Mouse (Mus musculus) embryonic facial prominence, embryonic 11.5 days (tissue): ENCODE data around the gene Trim11. TPM values are rescaled to one million over a fixed set of nuclear protein-coding genes. Genes with fewer than 3 reads are reported as not detected.

Experiments used
- ATAC-seq: fragments of 200-750 bp; cut with Nextera tagmentation; replicated peaks from 2 replicates; pipeline ENCODE4 v1.8.0; 2017; ENCODE audit warnings: low read depth; ENCODE audit not compliant: insufficient number of reproducible peaks, low FRiP score, low TSS enrichment
- DNase-seq: peaks from one replicate; pipeline ENCODE4 v3.0.0-alpha.2; 2015; ENCODE audit warnings: low spot score
- H3K27ac ChIP-seq: fragments of 300-500 bp; sonication (generic); replicated peaks from 2 replicates; pipeline ENCODE4 v1.5.1; 2014; ENCODE audit warnings: mild to moderate bottlenecking, low read depth, low read length, control low read depth
- H3K27me3 ChIP-seq: fragments of 300-500 bp; sonication (generic); 2 replicates; pipeline ENCODE4 v1.6.1; 2014; ENCODE audit warnings: mild to moderate bottlenecking, low read length, moderate library complexity, mixed read lengths; ENCODE audit not compliant: control insufficient read depth, insufficient read depth
- H3K36me3 ChIP-seq: fragments of 300-500 bp; sonication (generic); replicated peaks from 2 replicates; pipeline ENCODE4 v1.6.1; 2014; ENCODE audit warnings: low read depth, mild to moderate bottlenecking, low read length, moderate library complexity, mixed read lengths; ENCODE audit not compliant: control insufficient read depth, insufficient read depth
- H3K4me1 ChIP-seq: fragments of 300-500 bp; sonication (generic); 2 replicates; pipeline ENCODE4 v1.6.1; 2014; ENCODE audit warnings: low read length, mixed read lengths; ENCODE audit not compliant: control insufficient read depth, insufficient read depth
- H3K4me2 ChIP-seq: fragments of 300-500 bp; sonication (generic); 2 replicates; pipeline ENCODE4 v1.6.1; 2014; ENCODE audit warnings: low read depth, mild to moderate bottlenecking, control low read depth, low read length, moderate library complexity
- H3K4me3 ChIP-seq: fragments of 300-500 bp; sonication (generic); 2 replicates; pipeline ENCODE4 v1.5.1; 2014; ENCODE audit warnings: low read depth, low read length, control low read depth
- H3K9ac ChIP-seq: fragments of 300-500 bp; sonication (generic); replicated peaks from 2 replicates; pipeline ENCODE4 v1.6.1; 2014; ENCODE audit warnings: mild to moderate bottlenecking, control low read depth, low read length
- H3K9me3 ChIP-seq: fragments of 300-500 bp; sonication (generic); replicated peaks from 2 replicates; pipeline ENCODE4 v1.6.1; 2016; ENCODE audit warnings: mild to moderate bottlenecking, low read length, inconsistent platforms, mixed read lengths; ENCODE audit not compliant: control insufficient read depth
- WGBS: fragments of 180-500 bp; shearing (Covaris S2); extraction: QIAGEN DNeasy Blood & Tissue Kit; methylation state at CpG from one replicate; pipeline ENCODE4 v1.1.7; 2014; 5-methylcytosine and 5-hydroxymethylcytosine counted together
- polyA plus RNA-seq: library from polyadenylated mRNA; unstranded; fragments of >200 nt; fragmentation: Nextera tagmentation; extraction: Ambion mirVana; gene quantifications from 2 replicates; pipeline ENCODE4 v1.2.1, GENCODE M21; 2014

Trim11 gene
- polyA plus RNA-seq, 1 experiment from 2014 or later, result 15.0 TPM

DNA sequence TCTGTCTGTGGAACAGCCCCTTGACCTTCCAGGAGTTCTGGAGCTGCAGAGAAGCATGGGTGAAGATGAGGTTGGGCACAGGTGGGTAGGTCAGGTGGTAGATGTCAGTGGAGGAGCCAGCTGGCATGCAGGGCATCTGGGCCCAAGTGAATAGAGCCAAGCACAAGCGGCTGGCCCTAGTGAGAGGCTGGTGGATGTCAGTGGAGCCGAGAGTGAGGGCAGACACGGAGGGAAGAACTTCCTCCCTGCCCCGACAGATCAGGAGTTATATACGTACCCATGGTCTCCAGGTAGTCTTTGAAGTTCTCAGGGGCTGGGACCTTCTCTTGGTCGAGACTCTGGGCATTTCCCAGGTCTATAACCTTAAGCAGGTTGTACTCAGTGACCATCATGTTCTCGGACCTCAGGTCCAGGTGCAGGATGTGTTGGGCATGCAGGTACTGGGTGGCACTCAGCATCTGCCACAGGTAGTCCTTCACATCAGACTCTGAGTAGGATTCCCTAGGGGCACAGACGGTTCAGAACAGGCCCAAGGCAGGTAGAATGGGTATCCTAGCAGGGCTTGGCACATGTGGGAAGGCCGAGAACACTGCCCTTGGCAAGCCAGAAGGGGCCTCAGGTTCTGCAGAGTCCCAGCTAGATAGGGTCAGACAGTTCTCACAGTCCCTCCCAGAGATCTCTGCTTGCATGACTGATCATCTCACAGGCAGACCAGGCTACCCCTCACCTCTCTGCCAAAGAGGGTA lies 17.3 kb downstream of the Trim11 start:
- Histone ChIP-seq H3K4me3 (no peak overlapping the region), H3K9me3 (no peaks in the 10 kb centered on the region), H3K4me2 (no peak overlapping the region), H3K27me3 (peaks cover 3% of the 10 kb centered on the region; the same call in 1 of the 2 replicates), H3K9ac (no peak overlapping the region), H3K27ac (no peak overlapping the region), H3K4me1 (no peaks in the 10 kb centered on the region), H3K36me3 (no peaks in the 10 kb centered on the region)
- ATAC-seq (no peak), DNase-seq (no peak)
- WGBS, result 76% methylated on average over 9 of the region's 9 CpGs

DNA sequence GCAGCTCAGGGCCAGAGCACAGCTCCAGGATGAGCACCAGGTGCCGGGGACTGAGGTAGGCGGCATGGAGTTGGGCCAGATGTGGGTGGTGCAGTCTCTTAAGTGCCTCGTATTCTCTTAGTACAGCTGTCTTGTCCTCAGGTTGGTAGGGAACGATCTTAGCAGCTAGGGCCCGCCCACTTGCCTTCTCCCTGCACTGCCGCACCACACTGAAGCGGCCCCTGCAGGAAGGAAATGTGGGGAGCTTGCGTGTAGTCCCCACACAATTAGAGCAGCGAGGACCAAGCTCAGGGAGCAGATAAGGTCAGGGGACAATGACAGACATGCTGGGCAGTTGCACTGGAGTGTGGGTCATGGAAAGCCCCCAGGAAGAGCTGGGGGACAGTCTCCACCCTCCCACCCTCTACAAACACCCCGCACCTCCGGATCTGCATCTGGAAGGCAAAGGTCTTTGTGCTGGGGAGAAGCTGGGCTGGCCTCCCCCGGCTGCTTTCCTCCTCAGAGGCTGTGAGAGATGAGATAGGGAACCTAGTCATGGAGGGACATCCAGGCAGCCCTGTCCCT lies 18.0 kb downstream of the Trim11 start:
- WGBS, result 54% methylated on average over 12 of the region's 12 CpGs
- ATAC-seq, result no peak

DNA sequence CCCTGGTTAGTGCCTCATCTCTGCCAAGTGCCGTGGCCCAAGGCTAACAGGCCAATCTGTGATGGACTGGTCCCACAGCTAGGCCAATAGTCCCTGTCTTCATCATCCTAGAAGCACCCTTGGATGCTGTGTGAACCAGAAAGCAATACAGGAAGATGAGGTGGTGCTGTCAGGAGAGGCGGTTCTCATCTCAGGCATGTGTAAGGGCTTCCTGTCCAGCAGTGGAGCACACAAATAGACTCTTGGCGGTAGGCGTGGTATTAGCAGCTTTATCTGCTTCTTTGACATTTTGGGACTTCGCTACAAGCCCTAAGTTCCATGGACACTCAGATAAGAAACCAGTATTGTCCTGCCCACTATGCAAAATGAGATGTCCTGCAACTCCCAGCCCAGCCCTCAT lies 19.6 kb downstream of the Trim11 start:
- Histone ChIP-seq H3K27me3 (peaks cover 3% of the 10 kb centered on the region; the same call in 1 of the 2 replicates), H3K9me3 (no peaks in the 10 kb centered on the region)

More for the DNA sequence above, 18.0 kb downstream of the Trim11 start:
- H3K27ac ChIP-seq, result no peak overlapping the region
- H3K9me3 ChIP-seq, result no peaks in the 10 kb centered on the region
- no peak overlapping the region for H3K4me3 ChIP-seq
- H3K4me1 ChIP-seq, result no peaks in the 10 kb centered on the region
- H3K27me3 ChIP-seq, result peaks cover 3% of the 10 kb centered on the region; the same call in 1 of the 2 replicates
- no peak overlapping the region for H3K4me2 ChIP-seq
- no peak overlapping the region for H3K9ac ChIP-seq
- no peaks in the 10 kb centered on the region for H3K36me3 ChIP-seq
- DNase-seq, result no peak

DNA sequence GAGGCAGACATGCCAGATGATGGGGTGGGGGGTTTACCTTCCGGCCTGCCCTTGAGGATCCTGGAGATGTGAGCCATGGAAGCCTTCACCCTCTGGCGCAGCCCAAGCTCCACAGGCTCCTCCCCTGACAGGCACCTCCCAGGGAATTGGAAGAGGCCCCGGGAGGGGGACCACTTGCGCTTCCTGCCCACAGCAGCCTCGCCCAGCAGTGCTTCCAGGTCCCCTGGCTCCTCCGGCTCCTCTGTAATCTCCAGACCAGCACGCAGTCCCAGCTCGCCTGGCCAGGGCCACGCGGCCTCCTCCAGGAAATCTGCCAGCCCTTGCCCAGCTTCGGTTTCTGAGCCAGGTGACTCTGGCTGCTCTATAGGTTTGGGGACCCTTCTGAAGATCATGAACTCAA lies 21.3 kb downstream of the Trim11 start:
- no peaks in the 10 kb centered on the region for H3K9me3 ChIP-seq
- no peak overlapping the region for H3K27ac ChIP-seq
- H3K4me2 ChIP-seq, result no peak overlapping the region
- no peaks in the 10 kb centered on the region for H3K36me3 ChIP-seq
- no peaks in the 10 kb centered on the region for H3K4me1 ChIP-seq
- DNase-seq, result no peak
- no peak for ATAC-seq
- no peak overlapping the region for H3K9ac ChIP-seq
- H3K4me3 ChIP-seq, result no peak overlapping the region
- no peaks in the 10 kb centered on the region; the same call in 1 of the 2 replicates for H3K27me3 ChIP-seq
- 59% methylated on average over 11 of the region's 11 CpGs for WGBS

More for the DNA sequence above, 19.6 kb downstream of the Trim11 start:
- Histone ChIP-seq H3K4me1 (no peaks in the 10 kb centered on the region), H3K9ac (no peak overlapping the region), H3K4me3 (no peak overlapping the region), H3K36me3 (no peaks in the 10 kb centered on the region), H3K4me2 (no peak overlapping the region), H3K27ac (no peak overlapping the region)
- DNase-seq (no peak), ATAC-seq (no peak)
- 80% methylated on average over 5 of the region's 5 CpGs for WGBS

DNA sequence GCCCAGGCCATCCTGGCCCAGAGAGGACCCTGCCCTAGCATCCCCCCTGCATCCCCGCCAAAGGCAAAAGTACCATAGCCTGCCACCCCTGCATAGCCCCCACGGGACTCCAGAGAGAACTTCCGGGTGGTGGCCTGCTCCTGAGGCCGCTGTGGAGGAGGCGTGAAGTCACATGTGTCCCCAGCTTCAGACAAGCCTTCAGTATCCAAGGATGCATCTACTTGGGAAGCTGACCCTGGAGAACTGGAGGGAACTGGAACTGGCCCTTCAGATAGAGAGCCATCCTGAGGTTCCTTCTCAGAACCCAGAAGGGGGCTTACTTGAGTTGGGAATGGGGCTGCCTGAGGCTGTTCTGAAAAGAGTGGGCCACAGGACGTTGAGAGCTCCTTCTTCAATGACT lies 21.9 kb downstream of the Trim11 start:
- ATAC-seq (no peak), DNase-seq (no peak)
- H3K9ac ChIP-seq, result no peak overlapping the region
- no peaks in the 10 kb centered on the region for H3K4me1 ChIP-seq
- no peaks in the 10 kb centered on the region for H3K9me3 ChIP-seq
- H3K4me3 ChIP-seq, result no peak overlapping the region
- H3K36me3 ChIP-seq, result no peaks in the 10 kb centered on the region
- 73% methylated on average over 6 of the region's 6 CpGs for WGBS
- H3K27me3 ChIP-seq, result no peaks in the 10 kb centered on the region; the same call in 1 of the 2 replicates
- no peak overlapping the region for H3K27ac ChIP-seq
- no peak overlapping the region for H3K4me2 ChIP-seq

GRCm38 (mm10) chr11:59000635-59001034 lies 22.7 kb downstream of the Trim11 start:
- no peaks in the 10 kb centered on the region for H3K36me3 ChIP-seq
- H3K27me3 ChIP-seq, result no peaks in the 10 kb centered on the region; the same call in 1 of the 2 replicates
- no peaks in the 10 kb centered on the region for H3K4me1 ChIP-seq
- no peak for ATAC-seq
- no peaks in the 10 kb centered on the region for H3K9me3 ChIP-seq
- H3K4me2 ChIP-seq, result no peak overlapping the region
- H3K4me3 ChIP-seq, result no peak overlapping the region
- no peak overlapping the region for H3K27ac ChIP-seq
- no peak for DNase-seq
- H3K9ac ChIP-seq, result no peak overlapping the region
- 91% methylated on average over 21 of the region's 21 CpGs for WGBS

DNA sequence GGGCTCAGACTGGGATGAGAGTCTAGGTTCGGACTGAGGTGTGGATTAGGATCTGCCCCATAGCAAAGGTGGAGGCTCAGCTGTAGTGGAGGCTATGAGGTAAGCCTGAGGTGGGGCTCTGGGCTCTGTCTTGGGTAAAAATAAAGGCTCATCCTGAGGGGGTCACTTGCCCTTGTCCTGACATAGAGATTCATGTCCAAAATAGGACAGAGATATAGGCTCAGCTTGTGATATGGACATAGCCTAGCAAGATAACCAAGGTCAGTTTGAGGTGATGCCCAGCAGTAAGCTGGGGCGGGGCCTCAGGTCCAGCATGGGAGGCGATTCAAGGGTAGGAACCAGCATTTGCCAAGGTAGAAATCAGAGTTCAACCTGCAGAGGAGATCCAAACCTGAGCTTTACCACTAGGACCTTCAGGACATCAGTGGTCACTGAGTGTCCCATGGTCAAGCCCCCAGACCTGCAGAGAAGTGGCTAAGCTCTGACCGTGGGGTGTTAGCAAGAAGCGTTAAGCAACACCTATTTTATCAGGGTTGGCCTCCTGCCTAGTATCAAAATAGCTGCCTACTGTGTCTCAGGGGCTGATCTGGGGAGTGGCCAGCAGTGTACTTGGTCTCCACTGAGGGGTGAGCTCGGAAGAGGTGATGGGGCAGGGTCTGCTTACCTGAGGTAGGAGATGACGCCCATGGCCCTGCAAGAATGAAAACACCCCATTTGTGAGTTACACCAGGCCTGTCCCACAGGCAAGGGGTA lies 24.6 kb downstream of the Trim11 start:
- ATAC-seq (no peak), DNase-seq (no peak)

DNA sequence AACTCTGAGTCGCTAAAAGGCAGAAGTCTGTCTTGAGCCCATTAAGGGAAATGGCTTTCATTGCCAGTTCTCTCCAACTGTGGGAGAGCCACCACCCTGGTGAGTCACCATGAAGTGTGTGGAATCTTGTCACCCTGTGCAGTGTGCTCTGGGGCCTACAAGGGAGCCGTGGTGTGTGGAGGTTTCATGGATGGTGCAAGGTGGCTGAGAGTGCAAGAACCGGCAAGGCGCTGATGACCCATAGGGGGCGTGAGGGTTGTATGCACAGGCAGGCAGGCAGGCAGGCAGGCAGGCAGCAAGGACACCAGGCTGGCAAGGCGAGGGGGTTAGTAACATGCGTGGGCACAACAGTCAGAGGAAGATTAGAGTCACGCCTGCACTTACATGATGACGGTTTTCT lies 37.2 kb downstream of the Trim11 start:
- H3K9ac ChIP-seq, result no peak overlapping the region
- H3K4me3 ChIP-seq, result no peak overlapping the region
- no peaks in the 10 kb centered on the region for H3K27me3 ChIP-seq
- H3K36me3 ChIP-seq, result no peaks in the 10 kb centered on the region
- no peak overlapping the region for H3K27ac ChIP-seq
- no peak overlapping the region for H3K4me2 ChIP-seq
- ATAC-seq (no peak), DNase-seq (peak; percentile 42)
- 45% methylated on average over 9 of the region's 9 CpGs for WGBS
- H3K4me1 ChIP-seq, result no peaks in the 10 kb centered on the region
- no peaks in the 10 kb centered on the region for H3K9me3 ChIP-seq

More for the DNA sequence above, 24.6 kb downstream of the Trim11 start:
- H3K9ac ChIP-seq, result no peak overlapping the region
- H3K4me1 ChIP-seq, result no peaks in the 10 kb centered on the region
- H3K36me3 ChIP-seq, result no peaks in the 10 kb centered on the region
- H3K9me3 ChIP-seq, result no peaks in the 10 kb centered on the region
- H3K27me3 ChIP-seq, result no peaks in the 10 kb centered on the region; the same call in 1 of the 2 replicates
- WGBS, result 69% methylated on average over 7 of the region's 7 CpGs
- no peak overlapping the region for H3K4me2 ChIP-seq
- H3K27ac ChIP-seq, result no peak overlapping the region
- H3K4me3 ChIP-seq, result no peak overlapping the region
